Mouse (Mus musculus) T-helper 2 cell (primary cell): ENCODE data around the gene Zfyve28.

Experiments
- in situ Hi-C: fragments of 300-600 bp; cut with MboI, MseI; formaldehyde crosslinking; loops from one replicate; pipeline ENCODE4 v1.15.1; 2025; ENCODE audit warnings: high pct_unique_total_duplicates

Gene Zfyve28

GRCm38 (mm10) chr5:34182486-34182885, 105.8 kb downstream of the Zfyve28 start:
- in situ Hi-C loops = no loop called here

- in situ Hi-C loops = loop anchor here (10.0 kb wide), 1 partner anchor 1313 kb away; the partner anchor contains the start of gene Depdc5
Observed at GRCm38 (mm10) chr5:34177821-34178220, 110.4 kb downstream of the Zfyve28 start.

- in situ Hi-C loops = loop anchor here (10.0 kb wide), 1 partner anchor 1312 kb away; the partner anchor contains the start of gene Depdc5
Observed at GRCm38 (mm10) chr5:34177091-34177490, 111.2 kb downstream of the Zfyve28 start.

- in situ Hi-C loops = loop anchor here (10.0 kb wide), 1 partner anchor 1312 kb away; the partner anchor contains the start of gene Depdc5
Observed at GRCm38 (mm10) chr5:34176691-34177090, 111.6 kb downstream of the Zfyve28 start.

GRCm38 (mm10) chr5:34175403-34175694, 112.9 kb downstream of the Zfyve28 start:
- in situ Hi-C loops = loop anchor here (10.0 kb wide), 1 partner anchor 1311 kb away; the partner anchor contains the start of gene Depdc5

- in situ Hi-C loops = loop anchor here (10.0 kb wide), 1 partner anchor 1310 kb away; the partner anchor contains the start of gene Depdc5
Observed at GRCm38 (mm10) chr5:34174550-34175402, 113.5 kb downstream of the Zfyve28 start.

- in situ Hi-C loops = loop anchor here (10.0 kb wide), 1 partner anchor 1309 kb away; the partner anchor contains the start of gene Depdc5
Observed at GRCm38 (mm10) chr5:34174021-34174420, 114.2 kb downstream of the Zfyve28 start.

- in situ Hi-C loops = loop anchor here (10.0 kb wide), 1 partner anchor 1306 kb away; the partner anchor contains the start of gene Depdc5
Observed at GRCm38 (mm10) chr5:34170726-34171125, 117.5 kb downstream of the Zfyve28 start.

GRCm38 (mm10) chr5:34169954-34170353, 118.3 kb downstream of the Zfyve28 start:
- in situ Hi-C loops = loop anchor here (10.0 kb wide), 1 partner anchor 1305 kb away; the partner anchor contains the start of gene Depdc5

- in situ Hi-C loops = no loop called here
Observed at GRCm38 (mm10) chr5:34168950-34169891, 119.0 kb downstream of the Zfyve28 start, which contains the start of the genes Poln and Haus3. Gene Poln (minus strand): TSS chr5:34169448. Gene Haus3 (minus strand): TSS chr5:34169527.

GRCm38 (mm10) chr5:34167857-34168256, 120.4 kb downstream of the Zfyve28 start:
- in situ Hi-C loops = no loop called here

GRCm38 (mm10) chr5:34165793-34166192, 122.5 kb downstream of the Zfyve28 start:
- in situ Hi-C loops = no loop called here

GRCm38 (mm10) chr5:34148476-34148875, 139.8 kb downstream of the Zfyve28 start:
- in situ Hi-C loops = no loop called here

- in situ Hi-C loops = no loop called here
Observed at GRCm38 (mm10) chr5:34147554-34147953, 140.7 kb downstream of the Zfyve28 start.
